Mouse (Mus musculus) left cerebral cortex, adult 11 months (tissue): ENCODE measurements at regions not wholly inside any gene's neighbourhood (a gene's known extent, or its start where the extent isn't known, plus 50 kb on each side); places are given as distances from the start of the nearest gene placed in this dataset.

ENCODE experiments used
- DNase-seq: peaks from one replicate; pipeline ENCODE4 v3.0.0; 2022; ENCODE audit warnings: low spot score

DNA sequence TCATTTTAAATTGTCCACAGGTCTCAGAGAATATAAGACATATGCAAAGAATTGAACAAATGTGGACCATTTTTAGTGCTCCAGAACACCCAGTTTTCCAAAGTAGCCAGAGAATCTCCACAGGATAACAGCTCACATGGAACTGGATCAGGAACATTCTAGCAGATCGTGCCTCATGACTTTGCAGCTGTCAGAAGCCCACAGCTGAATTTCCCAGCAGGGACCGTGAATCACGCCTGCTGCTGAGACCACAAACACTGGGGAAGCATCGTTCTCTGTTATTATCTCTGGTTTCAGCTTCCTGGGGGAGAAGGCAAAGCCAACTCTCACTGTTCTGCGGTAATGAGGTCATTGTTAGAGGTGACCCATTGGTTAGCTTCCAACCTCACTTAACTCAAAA, 60.4 kb upstream of the Gpr139 start:
- peak; percentile 1 for DNase-seq

GRCm38 (mm10) chr7:119236343-119236742, 51.9 kb upstream of the Gpr139 start:
- no peak for DNase-seq
